ENCODE assay signal across 7 mouse cellular contexts in genomic region chr4:116827819-116828218, GRCm38 (mm10). TPM values are rescaled to one million over a fixed set of nuclear protein-coding genes. Genes with fewer than 3 reads are reported as not detected.
A peak's percentile ranks its signal among the peaks of the same experiment; 100 is the strongest.
DNase-seq lines count a peak whose midpoint lies in the region; ATAC-seq and TF ChIP-seq lines count a peak whose summit lies in the region.

No protein-coding gene starts in this region.

- no peaks in the 10 kb centered on the region for H3K27me3 ChIP-seq in midbrain, embryonic 11.5 days (ENCODE audit: control insufficient read depth, insufficient read depth, low read length)
- 0 out of 2 replicates have a peak, but pooled peaks cover 2% of the 10 kb centered on the region for H3K27me3 ChIP-seq in midbrain, embryonic 15.5 days (replicated peaks)
- no peaks in the 10 kb centered on the region for H3K27me3 ChIP-seq in hindbrain, postnatal 0 days (ENCODE audit: insufficient read depth, low read length)

- H3K36me3 ChIP-seq in midbrain, embryonic 11.5 days (ENCODE audit: control insufficient read depth, insufficient read depth, low read length), result no peaks in the 10 kb centered on the region
- H3K36me3 ChIP-seq in midbrain, embryonic 15.5 days (replicated peaks), result no peaks in the 10 kb centered on the region
- no peaks in the 10 kb centered on the region for H3K36me3 ChIP-seq in hindbrain, postnatal 0 days (ENCODE audit: insufficient read depth, low read length)

- WGBS in midbrain, embryonic 11.5 days, result 2% methylated on average over 4 of the region's 4 CpGs
- 2% methylated on average over 4 of the region's 4 CpGs for WGBS in midbrain, embryonic 15.5 days
- under 1% methylated on average over 4 of the region's 4 CpGs for WGBS in hindbrain, postnatal 0 days

- peak; percentile 81 for TF ChIP-seq CTCF in hindbrain, postnatal 0 days (IDR thresholded peaks at IDR 0.05; ENCODE audit: low read depth)

- H3K4me2 ChIP-seq in midbrain, embryonic 11.5 days, result no peak overlapping the region
- no peak overlapping the region for H3K4me2 ChIP-seq in midbrain, embryonic 15.5 days
- no peak overlapping the region for H3K4me2 ChIP-seq in hindbrain, postnatal 0 days (ENCODE audit: low read depth, low read length)

- peak; percentile 95 for DNase-seq in midbrain, embryonic 11.5 days (ENCODE audit: low spot score, missing footprints)
- DNase-seq in Muller cell, postnatal 12 days (ENCODE audit: inconsistent ontology term), result peak; percentile 66
- DNase-seq in cerebellum, postnatal 14 days, result peak; percentile 46 to 69
- peak; percentile 87 for DNase-seq in hindbrain, postnatal 0 days (ENCODE audit: low spot score)
- peak; percentile 73 for DNase-seq in lung, postnatal 36 days
- DNase-seq in spleen, postnatal 14 days (ENCODE audit: low spot score in 2 of 2), result no peak

- peak; percentile 52 for ATAC-seq in midbrain, embryonic 11.5 days (ENCODE audit: low FRiP score)
- ATAC-seq in midbrain, embryonic 15.5 days (replicated peaks), result no peak
- ATAC-seq in hindbrain, postnatal 0 days, result peak; percentile 69

- H3K9me3 ChIP-seq in midbrain, embryonic 11.5 days (ENCODE audit: control insufficient read depth, low read length), result no peaks in the 10 kb centered on the region
- no peaks in the 10 kb centered on the region for H3K9me3 ChIP-seq in midbrain, embryonic 15.5 days
- no peaks in the 10 kb centered on the region for H3K9me3 ChIP-seq in hindbrain, postnatal 0 days (ENCODE audit: low read length)

- H3K9ac ChIP-seq in midbrain, embryonic 11.5 days (ENCODE audit: low read length), result no peak overlapping the region
- no peak overlapping the region for H3K9ac ChIP-seq in midbrain, embryonic 15.5 days
- H3K9ac ChIP-seq in hindbrain, postnatal 0 days (replicated peaks; ENCODE audit: low read length), result no peak overlapping the region

- H3K27ac ChIP-seq in midbrain, embryonic 11.5 days (ENCODE audit: low read depth, low read length), result no peak overlapping the region
- no peak overlapping the region for H3K27ac ChIP-seq in midbrain, embryonic 15.5 days
- no peak overlapping the region for H3K27ac ChIP-seq in hindbrain, postnatal 0 days

- peaks cover 18% of the 10 kb centered on the region for H3K4me1 ChIP-seq in midbrain, embryonic 11.5 days (ENCODE audit: control insufficient read depth, insufficient read depth, low read length)
- H3K4me1 ChIP-seq in midbrain, embryonic 15.5 days, result peaks cover 20% of the 10 kb centered on the region
- 0 out of 2 replicates have a peak, but pooled peaks cover 5% of the 10 kb centered on the region for H3K4me1 ChIP-seq in hindbrain, postnatal 0 days (ENCODE audit: insufficient read depth, low read length)

- H3K4me3 ChIP-seq in midbrain, embryonic 11.5 days (ENCODE audit: low read depth, low read length), result no peak overlapping the region
- H3K4me3 ChIP-seq in midbrain, embryonic 15.5 days, result no peak overlapping the region
- H3K4me3 ChIP-seq in hindbrain, postnatal 0 days (ENCODE audit: low read length), result no peak overlapping the region

RNA-seq across cellular contexts. Expression of gene Hpdl, which starts 6.3 kb away (rescaled TPM):
- polyA plus RNA-seq in midbrain, embryonic 11.5 days (2014; fragmentation: Nextera tagmentation; extraction: Ambion mirVana), result 0.51 and 0.81 TPM in 2 replicates
- polyA plus RNA-seq in midbrain, embryonic 15.5 days (2015; fragmentation: Nextera tagmentation; extraction: Ambion mirVana), result 0.59 and 0.92 TPM in 2 replicates
- 4.1 and 4.9 TPM in 2 replicates for total RNA-seq in hindbrain, postnatal 0 days (2014; rRNA removed)
- polyA plus RNA-seq in hindbrain, postnatal 0 days (2015; fragmentation: Nextera tagmentation; extraction: Ambion mirVana), result 1.6 and 2.0 TPM in 2 replicates

RNA-seq across cellular contexts. Expression of gene Mutyh, which starts 20.3 kb away (rescaled TPM):
- 13.9 and 18.2 TPM in 2 replicates for polyA plus RNA-seq in midbrain, embryonic 11.5 days (2014; fragmentation: Nextera tagmentation; extraction: Ambion mirVana)
- 8.3 and 9.5 TPM in 2 replicates for polyA plus RNA-seq in midbrain, embryonic 15.5 days (2015; fragmentation: Nextera tagmentation; extraction: Ambion mirVana)
- total RNA-seq in hindbrain, postnatal 0 days (2014; rRNA removed), result 4.8 and 12.5 TPM in 2 replicates
- polyA plus RNA-seq in hindbrain, postnatal 0 days (2015; fragmentation: Nextera tagmentation; extraction: Ambion mirVana), result 5.6 and 6.6 TPM in 2 replicates

RNA-seq across cellular contexts. Expression of gene Toe1, which starts 20.4 kb away (rescaled TPM):
- 33.7 and 34.1 TPM in 2 replicates for polyA plus RNA-seq in midbrain, embryonic 11.5 days (2014; fragmentation: Nextera tagmentation; extraction: Ambion mirVana)
- polyA plus RNA-seq in midbrain, embryonic 15.5 days (2015; fragmentation: Nextera tagmentation; extraction: Ambion mirVana), result 31.9 and 32.0 TPM in 2 replicates
- 40.0 and 43.2 TPM in 2 replicates for total RNA-seq in hindbrain, postnatal 0 days (2014; rRNA removed)
- polyA plus RNA-seq in hindbrain, postnatal 0 days (2015; fragmentation: Nextera tagmentation; extraction: Ambion mirVana), result 21.4 and 22.7 TPM in 2 replicates

RNA-seq across cellular contexts. Expression of gene Zswim5, which starts 49.4 kb away (rescaled TPM):
- 8.7 and 10.1 TPM in 2 replicates for polyA plus RNA-seq in midbrain, embryonic 11.5 days (2014; fragmentation: Nextera tagmentation; extraction: Ambion mirVana)
- polyA plus RNA-seq in midbrain, embryonic 15.5 days (2015; fragmentation: Nextera tagmentation; extraction: Ambion mirVana), result 6.7 and 6.8 TPM in 2 replicates
- total RNA-seq in hindbrain, postnatal 0 days (2014; rRNA removed), result 21.3 and 25.8 TPM in 2 replicates
- polyA plus RNA-seq in hindbrain, postnatal 0 days (2015; fragmentation: Nextera tagmentation; extraction: Ambion mirVana), result 2.3 and 2.4 TPM in 2 replicates

Comparison
In these comparisons a context has a peak if more than half of its experiments do, and no peak if none do; other contexts are left out.
1. DNase-seq: peak in midbrain, embryonic 11.5 days (single experiment), Muller cell, postnatal 12 days (single experiment), cerebellum, postnatal 14 days (2 of 2), hindbrain, postnatal 0 days (single experiment) and lung, postnatal 36 days (single experiment); none in spleen, postnatal 14 days (0 of 2).